Mouse (Mus musculus): ENCODE data around the gene Gm21970.

Gm21970 gene

GRCm38 (mm10) chr16:91455868-91456267, 64.3 kb downstream of the Gm21970 start:
- in situ Hi-C loops (cut with MboI; ENCODE audit: unreplicated experiment in 2 of 2) = no loop called here

DNA sequence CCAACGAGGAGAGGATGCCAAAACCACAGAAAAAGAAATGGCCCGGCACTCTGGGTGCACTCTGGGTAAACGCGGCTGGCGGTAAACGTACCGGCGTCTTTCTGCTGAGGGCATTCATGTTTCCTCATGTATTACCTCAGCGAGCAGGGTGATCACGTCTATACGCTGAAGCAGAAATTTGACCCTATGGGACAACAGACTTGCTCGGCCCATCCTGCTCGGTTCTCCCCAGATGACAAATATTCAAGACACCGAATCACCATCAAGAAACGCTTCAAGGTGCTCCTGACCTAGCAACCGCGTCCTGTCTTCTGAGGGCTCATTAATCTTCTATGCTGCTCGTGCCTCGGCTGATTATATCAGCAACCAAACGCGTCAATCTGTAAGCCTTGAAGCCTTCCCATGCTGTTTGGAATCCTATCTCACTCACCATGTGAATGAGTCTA, 66.8 kb downstream of the Gm21970 start:
- in situ Hi-C loops (cut with MboI; ENCODE audit: unreplicated experiment in 2 of 2) = no loop called here

GRCm38 (mm10) chr16:91458976-91459375, 67.5 kb downstream of the Gm21970 start:
- in situ Hi-C loops (cut with MboI; ENCODE audit: unreplicated experiment in 2 of 2) = no loop called here

DNA sequence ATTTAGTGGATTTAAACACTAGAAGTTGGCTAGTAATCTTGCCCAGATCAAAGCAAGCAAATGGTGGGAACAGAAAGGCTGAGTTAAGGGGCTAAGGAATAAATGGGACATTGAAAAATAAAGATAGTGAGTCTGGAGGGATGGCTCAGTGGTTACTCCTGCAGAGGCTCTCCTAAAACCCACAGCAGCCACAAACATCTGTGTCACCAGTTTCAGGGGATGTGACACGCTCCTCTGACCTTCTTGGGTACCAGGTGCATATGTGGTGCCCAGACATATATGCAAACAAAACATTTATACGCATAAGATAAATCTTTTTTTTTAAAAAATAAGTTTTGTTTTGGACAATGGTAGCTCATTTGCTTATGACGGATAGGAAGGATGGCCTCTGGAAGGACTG, 67.9 kb downstream of the Gm21970 start:
- in situ Hi-C loops (cut with MboI; ENCODE audit: unreplicated experiment in 2 of 2) = no loop called here

GRCm38 (mm10) chr16:91459841-91460370, 68.4 kb downstream of the Gm21970 start:
- in situ Hi-C loops (cut with MboI; ENCODE audit: unreplicated experiment in 2 of 2) = loop anchor here in 1 of 2 experiments (5.0 kb wide), 1 partner anchor 88 kb away; the partner anchor contains the start of gene Ifnar2

- in situ Hi-C loops (cut with MboI; ENCODE audit: unreplicated experiment in 2 of 2) = loop anchor here in 1 of 2 experiments (5.0 kb wide), 1 partner anchor 89 kb away; the partner anchor contains the start of gene Ifnar2
These were observed 69.6 kb downstream of the Gm21970 start for GRCm38 (mm10) chr16:91461066-91461638.

GRCm38 (mm10) chr16:91461773-91462181, 70.3 kb downstream of the Gm21970 start:
- in situ Hi-C loops (cut with MboI; ENCODE audit: unreplicated experiment in 2 of 2) = loop anchor here in 1 of 2 experiments (5.0 kb wide), 1 partner anchor 89 kb away; the partner anchor contains the start of gene Ifnar2

- in situ Hi-C loops (cut with MboI; ENCODE audit: unreplicated experiment in 2 of 2) = loop anchor here in 1 of 2 experiments (5.0 kb wide), 1 partner anchor 90 kb away; the partner anchor contains the start of gene Ifnar2
These were observed 71.1 kb downstream of the Gm21970 start for GRCm38 (mm10) chr16:91462644-91463043.

DNA sequence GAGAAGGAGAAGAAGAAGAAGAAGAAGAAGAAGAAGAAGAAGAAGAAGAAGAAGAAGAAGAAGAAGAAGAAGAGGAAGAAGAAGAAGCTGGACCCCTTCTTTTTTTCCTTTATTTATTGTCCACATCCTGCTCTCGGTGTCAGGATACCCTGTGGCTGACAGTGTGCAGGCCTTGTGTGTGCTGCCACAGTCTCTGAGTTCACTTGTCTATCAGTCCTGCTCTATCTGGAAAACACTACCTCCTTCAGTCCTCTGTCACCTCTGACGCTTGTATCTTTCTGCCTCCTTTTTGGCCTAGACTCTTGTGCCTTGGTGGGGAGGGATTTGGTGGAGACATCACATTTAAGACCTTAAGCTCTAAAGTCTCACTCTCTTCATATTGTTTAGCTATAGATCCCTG, 71.9 kb downstream of the Gm21970 start:
- in situ Hi-C loops (cut with MboI; ENCODE audit: unreplicated experiment in 2 of 2) = loop anchor here in 1 of 2 experiments (5.0 kb wide), 1 partner anchor 91 kb away; the partner anchor contains the start of gene Ifnar2

DNA sequence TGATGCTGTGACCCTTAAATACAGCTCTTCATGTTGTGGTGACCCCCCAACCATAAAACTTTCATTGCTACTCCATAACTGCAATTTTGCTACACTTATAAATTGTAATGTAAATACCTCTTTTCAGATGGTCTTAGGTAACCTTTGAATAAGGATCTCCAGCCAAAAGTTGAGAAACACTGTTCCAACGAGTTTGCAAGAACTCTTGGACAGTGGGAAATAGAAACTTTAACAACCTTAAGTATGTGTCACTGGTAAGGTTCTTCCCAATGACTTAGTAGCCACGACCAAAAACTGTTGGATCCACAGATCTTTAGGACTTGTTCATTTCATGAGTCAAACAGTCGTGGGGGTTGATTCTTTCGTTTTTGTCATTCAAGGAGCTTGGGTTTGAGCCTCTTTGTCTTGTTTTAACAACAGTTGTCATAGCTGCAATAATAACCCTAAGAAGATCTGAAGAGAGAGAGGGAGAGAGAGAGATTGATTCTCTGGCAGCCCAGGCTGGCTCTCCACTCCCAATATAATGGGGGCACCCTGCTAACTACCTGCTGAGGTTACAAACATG, 72.4 kb downstream of the Gm21970 start:
- in situ Hi-C loops (cut with MboI; ENCODE audit: unreplicated experiment in 2 of 2) = loop anchor here in 1 of 2 experiments (5.0 kb wide), 1 partner anchor 92 kb away; the partner anchor contains the start of gene Ifnar2

GRCm38 (mm10) chr16:91464594-91465504, 73.3 kb downstream of the Gm21970 start:
- in situ Hi-C loops (cut with MboI; ENCODE audit: unreplicated experiment in 2 of 2) = loop anchor here in 1 of 2 experiments (5.0 kb wide), 1 partner anchor 93 kb away; the partner anchor contains the start of gene Ifnar2

DNA sequence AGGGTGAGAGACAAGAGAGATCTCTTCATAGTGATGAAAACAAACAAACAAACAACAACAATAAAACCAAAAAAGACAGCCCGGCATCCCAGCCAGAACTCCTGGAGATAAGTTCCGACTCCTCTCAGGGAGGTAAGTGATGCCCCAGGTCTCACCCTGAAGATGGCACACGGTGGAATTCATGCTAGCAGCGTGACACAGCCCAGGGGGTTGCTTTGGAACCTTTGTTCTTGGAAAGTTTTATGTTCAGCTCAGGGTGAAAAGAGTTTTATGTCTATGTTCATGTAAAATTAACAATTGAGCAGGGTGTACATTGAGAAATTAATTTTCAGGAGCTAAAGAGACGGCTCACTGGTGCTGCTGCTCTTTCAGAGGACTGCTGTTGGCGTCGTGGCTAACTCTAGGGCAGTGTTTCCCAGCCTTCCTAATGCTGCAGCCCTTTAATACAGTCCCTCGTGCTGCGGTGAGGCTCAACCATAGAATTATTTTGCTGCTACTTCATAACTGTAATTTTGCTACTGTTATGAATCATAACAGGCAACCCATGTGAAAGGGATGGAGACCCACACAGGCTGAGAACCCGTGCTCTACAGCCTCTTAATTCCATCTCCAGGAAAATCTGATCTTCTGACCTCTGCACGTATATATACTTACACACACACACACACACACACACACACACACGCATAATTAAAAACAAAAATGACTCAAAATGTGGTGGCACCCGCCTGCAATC, 74.2 kb downstream of the Gm21970 start:
- in situ Hi-C loops (cut with MboI; ENCODE audit: unreplicated experiment in 2 of 2) = no loop called here

- in situ Hi-C loops (cut with MboI; ENCODE audit: unreplicated experiment in 2 of 2) = no loop called here
These were observed 75.0 kb downstream of the Gm21970 start for GRCm38 (mm10) chr16:91466566-91466965.

Measured in v-Abl transformed pro-B cells (cell line).